Mouse (Mus musculus): ENCODE measurements around the gene Pfn1.

Pfn1 gene

DNA sequence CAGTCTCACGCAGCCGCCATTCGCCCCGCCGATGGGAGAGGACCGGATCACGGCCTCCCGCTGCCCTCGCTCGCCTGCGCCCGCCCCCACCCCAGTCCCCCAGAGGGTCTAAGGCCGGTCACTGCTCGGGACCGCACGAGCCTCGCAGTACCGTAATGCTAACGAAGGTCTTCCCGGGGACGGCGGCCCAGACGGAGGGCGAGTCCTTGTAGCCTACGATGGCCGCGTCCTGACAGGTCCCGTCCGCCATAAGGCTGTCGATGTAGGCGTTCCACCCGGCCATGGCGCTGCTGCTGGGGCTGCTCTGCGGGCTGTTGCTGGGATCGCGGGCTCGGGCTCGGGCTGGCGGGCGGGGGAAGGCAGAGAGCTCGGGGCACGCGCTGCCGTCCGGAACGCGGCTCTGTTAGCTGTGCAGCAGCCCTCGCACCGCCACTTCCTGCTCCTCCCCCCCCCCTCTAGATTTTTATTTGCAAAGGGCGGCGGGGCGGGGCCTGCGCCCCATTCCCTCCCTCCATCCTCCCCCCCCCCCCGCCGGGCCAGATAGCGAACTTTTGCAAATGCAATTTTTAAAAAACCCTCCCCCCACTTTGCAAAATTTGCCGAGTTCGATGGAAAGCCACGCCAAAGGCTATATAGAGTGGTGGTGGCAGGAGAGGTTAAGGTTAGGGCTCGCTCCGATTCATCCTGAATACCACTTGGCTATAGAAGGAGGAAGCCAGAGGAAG lies at the start of gene Pfn1:
Gene Pfn1, minus strand, starts transcription at position 447 of the 725 bp plus-strand sequence.
- DNase-seq (ENCODE audit: low read depth, low spot score), result peak; percentile 72

- no peak for DNase-seq (ENCODE audit: low read depth, low spot score)
Observed at GRCm38 (mm10) chr11:70702781-70703180, 48.3 kb upstream of the Pfn1 start.

- no peak for DNase-seq (ENCODE audit: low read depth, low spot score)
Observed at GRCm38 (mm10) chr11:70701984-70702733, 47.7 kb upstream of the Pfn1 start.

DNA sequence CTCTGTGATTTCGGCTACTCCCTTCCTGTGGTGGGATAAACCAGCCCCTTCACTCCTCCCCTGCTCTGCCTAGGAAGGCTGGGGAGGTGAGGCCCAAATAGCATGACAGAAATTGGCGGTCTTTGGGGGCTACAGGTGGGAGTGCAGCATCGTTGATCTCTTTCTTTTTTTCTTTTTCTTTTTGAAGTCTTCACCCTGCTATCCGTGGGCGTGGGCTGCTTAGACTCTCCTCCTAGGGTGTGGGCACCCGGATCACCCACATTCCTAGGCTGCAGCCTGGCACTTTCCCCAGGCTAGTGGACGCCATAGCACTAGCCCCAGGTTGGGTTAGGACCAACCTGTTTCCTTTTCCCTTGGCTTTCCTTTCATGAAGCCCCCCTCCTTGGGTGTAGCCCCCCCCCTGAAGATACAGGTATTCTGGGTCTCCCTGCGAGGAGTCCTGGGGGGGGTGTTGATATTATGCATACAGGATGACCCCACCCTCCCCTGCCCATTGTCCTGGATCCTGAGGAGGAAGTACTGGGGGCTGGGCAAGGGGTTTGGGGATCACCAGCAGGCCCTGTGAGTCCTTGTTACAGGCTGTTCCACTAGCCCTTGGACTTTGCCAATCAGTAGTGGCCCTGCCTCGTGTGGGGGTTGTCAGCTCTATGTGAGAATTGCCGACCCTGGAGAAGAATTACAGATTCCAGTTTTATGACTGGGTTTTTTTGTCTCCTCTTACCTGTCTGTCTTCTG lies 46.9 kb upstream of the Pfn1 start:
- no peak for DNase-seq (ENCODE audit: low read depth, low spot score)

DNA sequence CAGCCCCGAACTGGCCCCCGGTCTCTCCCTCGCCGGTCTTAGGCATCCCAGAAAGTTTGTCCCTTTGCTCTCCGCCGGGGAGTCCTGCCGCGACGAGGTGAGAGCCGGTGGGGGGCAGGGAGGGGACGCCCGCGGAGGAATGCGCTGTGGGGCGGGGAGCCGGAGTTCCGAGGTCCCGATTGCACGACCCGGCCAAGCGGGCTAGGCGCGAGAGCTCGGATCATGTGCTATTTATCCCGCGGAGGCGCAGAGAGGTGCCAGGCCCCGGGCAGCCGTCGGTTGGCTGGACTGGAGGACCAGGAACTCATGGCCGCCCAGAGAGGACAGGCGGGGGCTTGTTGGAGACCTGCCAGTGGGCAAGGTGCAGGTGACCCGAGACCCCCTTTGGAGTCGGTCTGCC lies 46.2 kb upstream of the Pfn1 start:
- DNase-seq (ENCODE audit: low read depth, low spot score), result no peak

GRCm38 (mm10) chr11:70699722-70700556 lies 45.5 kb upstream of the Pfn1 start, which contains the start of the genes Inca1 and Kif1c:
Inca1 (minus strand) TSS chr11:70700155.
Kif1c (plus strand) TSS chr11:70700548.
- DNase-seq (ENCODE audit: low read depth, low spot score), result peak; percentile 80

DNA sequence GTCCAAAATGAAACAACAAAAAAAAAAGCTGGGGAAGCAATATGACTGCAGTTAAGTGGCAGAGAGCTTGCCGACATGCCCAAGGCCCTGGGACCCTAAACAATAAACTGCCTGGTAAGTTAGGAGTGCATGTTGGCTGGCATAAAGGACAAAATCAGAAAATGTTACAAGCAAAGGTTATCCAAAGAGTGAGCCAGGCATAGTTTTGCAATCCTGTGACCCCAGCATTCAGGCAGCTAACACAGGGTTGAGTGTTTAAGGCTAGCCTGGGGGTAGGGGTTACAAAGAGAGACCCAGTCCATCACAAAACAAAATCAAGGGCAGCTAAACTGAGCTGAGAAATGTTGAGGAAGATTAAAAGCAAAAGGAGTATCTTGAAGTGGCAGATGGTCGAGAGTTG lies 44.6 kb upstream of the Pfn1 start:
- DNase-seq (ENCODE audit: low read depth, low spot score), result no peak

GRCm38 (mm10) chr11:70697376-70697775 lies 42.9 kb upstream of the Pfn1 start:
- DNase-seq (ENCODE audit: low read depth, low spot score), result no peak

DNA sequence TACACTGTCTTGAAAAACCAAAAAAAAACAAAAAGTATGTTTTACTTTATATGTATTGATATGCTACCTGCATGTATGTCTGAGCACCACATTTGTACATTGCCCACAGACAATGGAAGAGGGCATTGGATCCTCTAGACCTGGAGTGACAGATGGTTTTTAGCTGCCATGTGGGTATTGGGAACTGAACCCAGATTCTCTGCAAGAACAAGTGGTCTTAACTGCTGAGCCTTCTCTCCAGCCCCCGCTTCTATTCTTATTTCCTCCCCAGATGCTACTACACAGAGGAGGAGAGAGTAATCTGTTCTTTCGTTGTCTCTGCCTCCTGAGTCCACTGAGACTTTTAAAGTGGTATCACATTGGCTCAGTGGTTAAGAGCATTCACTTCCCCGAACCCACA lies 39.1 kb upstream of the Pfn1 start:
- DNase-seq (ENCODE audit: low read depth, low spot score), result no peak

GRCm38 (mm10) chr11:70689578-70689977 lies 35.1 kb upstream of the Pfn1 start:
- no peak for DNase-seq (ENCODE audit: low read depth, low spot score)

GRCm38 (mm10) chr11:70688372-70688771 lies 33.9 kb upstream of the Pfn1 start:
- no peak for DNase-seq (ENCODE audit: low read depth, low spot score)

- DNase-seq (ENCODE audit: low read depth, low spot score), result no peak
Observed at GRCm38 (mm10) chr11:70687601-70688199, 33.3 kb upstream of the Pfn1 start, which contains the start of gene Camta2. Camta2 (minus strand) TSS chr11:70688105.

- no peak for DNase-seq (ENCODE audit: low read depth, low spot score)
Observed at GRCm38 (mm10) chr11:70686901-70687566, 32.6 kb upstream of the Pfn1 start.

- DNase-seq (ENCODE audit: low read depth, low spot score), result no peak
Observed at GRCm38 (mm10) chr11:70683640-70684039, 29.2 kb upstream of the Pfn1 start.

GRCm38 (mm10) chr11:70681897-70682581 lies 27.6 kb upstream of the Pfn1 start:
- DNase-seq (ENCODE audit: low read depth, low spot score), result no peak

DNA sequence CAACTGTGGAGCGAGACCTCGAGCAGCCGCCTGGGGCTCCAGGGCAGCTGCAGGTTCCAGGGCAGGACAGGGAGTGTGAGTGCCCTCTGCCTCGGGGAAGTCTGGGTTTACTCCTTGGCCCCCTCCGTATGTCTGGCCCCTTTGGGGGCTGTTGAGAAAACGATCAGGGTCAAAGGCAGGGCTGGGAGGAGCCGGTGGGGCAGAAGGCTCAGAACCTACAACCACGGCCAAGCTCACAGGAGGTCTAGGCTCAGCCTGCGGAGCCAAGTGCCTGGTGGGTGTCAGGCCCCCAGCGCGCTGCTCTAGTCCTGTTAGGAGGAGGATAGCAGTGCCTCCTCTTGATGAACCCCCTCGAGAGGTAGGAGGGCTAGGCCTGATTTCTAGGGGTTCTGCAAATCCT lies 26.7 kb upstream of the Pfn1 start:
- no peak for DNase-seq (ENCODE audit: low read depth, low spot score)

GRCm38 (mm10) chr11:70679894-70680293 lies 25.4 kb upstream of the Pfn1 start:
- DNase-seq (ENCODE audit: low read depth, low spot score), result no peak

GRCm38 (mm10) chr11:70679361-70679760 lies 24.9 kb upstream of the Pfn1 start:
- no peak for DNase-seq (ENCODE audit: low read depth, low spot score)

GRCm38 (mm10) chr11:70678576-70678975 lies 24.1 kb upstream of the Pfn1 start:
- no peak for DNase-seq (ENCODE audit: low read depth, low spot score)

- no peak for DNase-seq (ENCODE audit: low read depth, low spot score)
Observed at GRCm38 (mm10) chr11:70678092-70678491, 23.6 kb upstream of the Pfn1 start.
